Mouse (Mus musculus): ENCODE data around the gene Tmem120b.

The Tmem120b gene

GRCm38 (mm10) chr5:123141555-123142160 is 73.4 kb downstream of the Tmem120b start:
- DNase-seq = no peak

GRCm38 (mm10) chr5:123142161-123143157 is 74.2 kb downstream of the Tmem120b start, which contains the start of gene Setd1b:
Setd1b (plus strand) TSS chr5:123142193.
- peak; percentile 65 for DNase-seq

GRCm38 (mm10) chr5:123143251-123143970 is 75.2 kb downstream of the Tmem120b start:
- DNase-seq = peak; percentile 72

- peak; percentile 60 for DNase-seq
These were observed 75.9 kb downstream of the Tmem120b start for GRCm38 (mm10) chr5:123143971-123144745.

GRCm38 (mm10) chr5:123144746-123145590 is 76.8 kb downstream of the Tmem120b start:
- peak; percentile 60 for DNase-seq

GRCm38 (mm10) chr5:123146357-123146756 is 78.1 kb downstream of the Tmem120b start:
- no peak for DNase-seq

GRCm38 (mm10) chr5:123147569-123147968 is 79.4 kb downstream of the Tmem120b start:
- peak; percentile 45 for DNase-seq

GRCm38 (mm10) chr5:123148073-123148722 is 80.0 kb downstream of the Tmem120b start:
- DNase-seq = peak; percentile 51

- DNase-seq = peak; percentile 93
These were observed 81.5 kb downstream of the Tmem120b start for GRCm38 (mm10) chr5:123149451-123150400.

- DNase-seq = peak; percentile 67
These were observed 82.4 kb downstream of the Tmem120b start for GRCm38 (mm10) chr5:123150641-123151040.

- DNase-seq = no peak
These were observed 82.9 kb downstream of the Tmem120b start for GRCm38 (mm10) chr5:123151077-123151476.

GRCm38 (mm10) chr5:123151707-123152362 is 83.6 kb downstream of the Tmem120b start:
- DNase-seq = no peak

- no peak for DNase-seq
These were observed 84.7 kb downstream of the Tmem120b start for GRCm38 (mm10) chr5:123152901-123153300.

GRCm38 (mm10) chr5:123155425-123155824 is 87.2 kb downstream of the Tmem120b start:
- peak; percentile 80 for DNase-seq

- DNase-seq = peak; percentile 28
These were observed 88.5 kb downstream of the Tmem120b start for GRCm38 (mm10) chr5:123156763-123157162.

- DNase-seq = no peak
These were observed 89.8 kb downstream of the Tmem120b start for GRCm38 (mm10) chr5:123157972-123158371.

- DNase-seq = no peak
These were observed 91.2 kb downstream of the Tmem120b start for GRCm38 (mm10) chr5:123159446-123159845.

GRCm38 (mm10) chr5:123159866-123160265 is 91.7 kb downstream of the Tmem120b start:
- DNase-seq = no peak

- peak; percentile 15 for DNase-seq
These were observed 92.1 kb downstream of the Tmem120b start for GRCm38 (mm10) chr5:123160341-123160740.

Measured in cerebellum, adult 9-10 months (tissue).